Mouse (Mus musculus) ES-Bruce4 (cell line): ENCODE measurements around the gene Gabrd.

Source experiments
- CTCF ChIP-seq: IDR thresholded peaks from one replicate; pipeline ENCODE4 v1.8.1; 2011; ENCODE audit warnings: low read depth, low read length
- EP300 ChIP-seq: IDR thresholded peaks from 2 replicates; pipeline ENCODE4 v1.6.1; 2011; ENCODE audit warnings: low read depth, low read length; ENCODE audit not compliant: insufficient read depth
- POLR2A ChIP-seq: IDR thresholded peaks from one replicate; pipeline ENCODE4 v1.8.1; 2011; ENCODE audit warnings: low read length; ENCODE audit not compliant: insufficient read depth

- no peak for TF ChIP-seq POLR2A
- no peak for TF ChIP-seq EP300
- TF ChIP-seq CTCF: no peak
These were observed at the start of gene Gabrd for GRCm38 (mm10) chr4:155397511-155398221.
